Mouse (Mus musculus) heart, adult 2 months (tissue): ENCODE data around the gene Ebf1.

ENCODE experiments used
- CTCF ChIP-seq: fragments of 200-600 bp; IDR thresholded peaks from 2 replicates; pipeline ENCODE4 v1.8.1; 2022; ENCODE audit warnings: antibody characterized with exemption, mild to moderate bottlenecking, moderate library complexity
- POLR2A ChIP-seq: fragments of 200-500 bp; IDR thresholded peaks from 2 replicates; pipeline ENCODE4 v1.6.1; 2011; ENCODE audit warnings: mild to moderate bottlenecking, low read depth, low read length, control low read depth; ENCODE audit not compliant: insufficient read depth

DNA sequence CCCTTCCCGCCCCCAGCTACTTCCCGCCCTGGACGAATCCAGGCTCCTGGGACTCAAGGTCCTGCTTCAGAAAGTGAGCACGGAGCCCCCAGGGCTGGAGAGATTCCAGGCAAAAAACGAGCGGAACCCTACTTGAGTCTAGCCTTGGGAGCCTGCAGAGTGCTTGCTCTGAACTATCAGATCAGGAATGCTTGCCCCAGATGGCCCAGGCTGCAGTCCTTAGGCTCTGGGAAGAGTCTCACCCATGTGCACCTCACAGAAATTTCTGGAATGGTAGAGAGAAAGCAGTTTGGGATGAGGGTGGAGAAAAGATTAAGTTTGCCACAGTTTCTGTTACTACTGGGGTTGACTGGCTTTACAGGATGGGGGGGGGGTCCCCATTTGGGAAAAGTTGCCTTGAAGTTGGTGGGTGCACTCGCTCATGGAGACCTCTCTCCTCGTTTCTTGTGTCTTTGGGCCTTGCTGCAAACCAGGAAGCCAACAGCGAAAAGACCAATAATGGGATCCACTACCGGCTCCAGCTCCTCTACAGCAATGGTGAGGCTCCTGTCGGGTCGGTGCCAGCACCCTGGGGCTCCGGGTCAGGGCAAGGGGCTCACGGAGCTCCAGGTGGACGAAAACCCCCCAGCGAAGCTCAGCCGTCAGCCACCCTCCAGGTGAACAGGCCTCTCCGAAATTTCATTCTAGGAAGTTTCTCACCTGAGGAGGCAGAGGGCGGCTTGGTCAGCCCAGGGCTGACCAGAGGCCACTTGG is 3.8 kb downstream of the Ebf1 start:
- TF ChIP-seq CTCF (no peak), POLR2A (no peak)
